Mouse (Mus musculus): ENCODE measurements around the gene Ncoa7. TPM values are rescaled to one million over a fixed set of nuclear protein-coding genes. Genes with fewer than 3 reads are reported as not detected.

Gene Ncoa7
- polyA plus RNA-seq, 1 experiment = 3.9 TPM

DNA sequence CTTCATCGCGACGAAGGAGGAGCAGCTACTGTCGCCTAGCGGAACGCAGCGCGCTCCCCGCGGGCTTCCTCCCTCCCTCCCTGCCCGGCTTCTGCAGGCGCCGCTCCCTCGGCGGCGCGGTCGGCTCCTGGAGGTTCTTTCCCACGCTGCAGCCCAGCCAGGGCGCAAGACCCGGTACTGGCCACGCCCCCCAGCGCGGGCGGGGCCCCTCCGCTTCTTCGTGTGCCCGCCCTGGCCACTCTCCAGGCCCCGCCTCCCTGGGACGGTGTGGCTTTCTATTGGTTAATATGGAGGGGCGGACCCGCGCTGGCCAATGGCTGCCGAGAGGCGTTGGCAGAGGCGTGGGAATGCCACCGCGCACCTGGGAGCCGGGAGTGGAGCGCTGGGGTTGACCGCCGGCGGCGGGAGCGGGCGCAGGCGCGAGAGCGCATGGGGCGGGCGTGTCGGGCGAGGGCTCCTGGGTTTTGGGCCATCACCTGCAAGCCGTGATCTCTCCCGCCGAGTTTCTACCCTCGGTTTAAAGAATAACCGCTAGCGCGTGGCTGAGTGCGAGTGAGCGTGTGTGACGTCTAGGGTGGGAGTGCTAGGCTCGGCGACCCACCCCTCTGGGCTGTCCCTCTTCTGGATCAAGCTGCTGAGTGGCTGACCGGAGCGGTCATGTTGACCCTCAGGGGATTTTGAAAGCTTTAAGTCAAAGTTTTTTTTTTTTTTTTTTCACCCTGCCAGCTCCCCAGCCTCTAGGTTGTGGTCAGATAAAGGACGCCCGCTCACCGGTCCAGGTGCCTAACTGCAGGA is 39.7 kb upstream of the Ncoa7 start, which contains the start of gene Hey2:
Gene Hey2 (minus strand): TSS at position 159 of the 795 bp plus-strand sequence.
- Histone ChIP-seq H3K4me3 (ENCODE audit: insufficient read depth, poor library complexity, severe bottlenecking) (peak within 1 kb of the TSS; percentile 11), H3K27me3 (ENCODE audit: control insufficient read depth, insufficient read depth, insufficient read length) (peaks cover 9% of the 10 kb centered on the region), H3K79me2 (ENCODE audit: control insufficient read depth, insufficient read depth) (no peaks in the 10 kb centered on the region), H3ac (ENCODE audit: control insufficient read depth, insufficient read length, low read depth) (peak within 1 kb of the TSS; percentile 47), H3K36me3 (ENCODE audit: control insufficient read depth, insufficient read depth) (no peaks in the 10 kb centered on the region), H3K79me3 (ENCODE audit: low read depth) (no peaks in the 10 kb centered on the region)
- TF ChIP-seq USF1 (IDR thresholded peaks at IDR 0.05; ENCODE audit: low read depth) = no peak
- TF ChIP-seq MYOG (IDR thresholded peaks at IDR 0.05; ENCODE audit: control insufficient read depth, extremely low read depth, insufficient read length) = no peak
- no peak for TF ChIP-seq MYOD1 (IDR thresholded peaks at IDR 0.05; ENCODE audit: control insufficient read depth, insufficient read length, low read depth)
- TF ChIP-seq CEBPB (IDR thresholded peaks at IDR 0.05; ENCODE audit: low read depth) = no peak
- no peak for TF ChIP-seq MAX (IDR thresholded peaks at IDR 0.05)
- no peak for TF ChIP-seq FOSL1 (IDR thresholded peaks at IDR 0.05; ENCODE audit: insufficient read depth, low read length, poor library complexity, severe bottlenecking)
- TF ChIP-seq CTCF (IDR thresholded peaks at IDR 0.05; ENCODE audit: control insufficient read depth, insufficient read depth, insufficient read length) = no peak

DNA sequence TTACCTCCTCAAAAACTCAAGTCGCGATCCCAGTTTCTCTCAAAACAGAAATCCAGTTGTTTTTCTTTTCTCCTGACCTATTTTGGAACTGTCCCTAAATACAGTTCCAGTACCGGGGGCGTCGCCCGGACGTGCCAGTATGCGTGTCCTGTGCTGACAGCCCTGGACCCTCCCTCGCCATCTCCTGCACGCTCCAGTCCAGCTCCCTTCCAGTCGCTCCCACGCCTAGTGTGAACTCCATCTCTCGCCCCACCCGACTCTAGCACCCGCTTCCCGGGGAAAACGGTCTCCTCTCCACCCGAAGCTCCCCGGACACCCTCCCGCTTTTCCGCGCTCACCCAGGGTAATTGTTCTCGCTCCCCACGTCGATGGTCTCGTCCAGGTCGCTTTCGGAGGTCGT is 39.1 kb upstream of the Ncoa7 start:
- Histone ChIP-seq H3K4me3 (ENCODE audit: insufficient read depth, poor library complexity, severe bottlenecking) (no peak overlapping the region), H3K27me3 (ENCODE audit: control insufficient read depth, insufficient read depth, insufficient read length) (peaks cover 9% of the 10 kb centered on the region), H3K79me2 (ENCODE audit: control insufficient read depth, insufficient read depth) (no peaks in the 10 kb centered on the region), H3K79me3 (ENCODE audit: low read depth) (no peaks in the 10 kb centered on the region), H3K36me3 (ENCODE audit: control insufficient read depth, insufficient read depth) (no peaks in the 10 kb centered on the region), H3ac (ENCODE audit: control insufficient read depth, insufficient read length, low read depth) (peak overlapping the region; percentile 47)
- no peak for TF ChIP-seq MAX (IDR thresholded peaks at IDR 0.05)
- no peak for TF ChIP-seq MYOD1 (IDR thresholded peaks at IDR 0.05; ENCODE audit: control insufficient read depth, insufficient read length, low read depth)
- TF ChIP-seq USF1 (IDR thresholded peaks at IDR 0.05; ENCODE audit: low read depth) = no peak
- TF ChIP-seq CTCF (IDR thresholded peaks at IDR 0.05; ENCODE audit: control insufficient read depth, insufficient read depth, insufficient read length) = no peak
- TF ChIP-seq CEBPB (IDR thresholded peaks at IDR 0.05; ENCODE audit: low read depth) = no peak
- no peak for TF ChIP-seq FOSL1 (IDR thresholded peaks at IDR 0.05; ENCODE audit: insufficient read depth, low read length, poor library complexity, severe bottlenecking)

DNA sequence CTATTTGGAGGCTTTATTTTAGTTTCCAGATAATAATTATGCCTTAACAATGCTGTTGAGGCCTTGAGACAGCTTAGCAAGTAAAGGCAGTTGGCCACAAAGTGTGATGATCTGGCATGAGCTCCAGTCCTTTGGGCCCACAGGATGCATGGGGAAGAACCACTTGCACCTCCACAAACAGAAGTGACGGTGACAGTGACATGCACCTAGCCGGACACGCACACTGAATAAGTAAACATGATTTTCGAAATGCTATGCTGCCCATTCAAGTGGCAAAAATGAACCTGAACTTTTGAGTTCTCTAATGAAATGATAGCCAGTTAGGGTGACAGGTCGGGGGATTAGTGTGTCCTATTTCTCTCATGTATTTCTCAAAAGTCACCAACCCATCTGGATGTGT is 37.7 kb upstream of the Ncoa7 start:
- Histone ChIP-seq H3ac (ENCODE audit: control insufficient read depth, insufficient read length, low read depth) (no peak overlapping the region), H3K79me2 (ENCODE audit: control insufficient read depth, insufficient read depth) (no peaks in the 10 kb centered on the region), H3K36me3 (ENCODE audit: control insufficient read depth, insufficient read depth) (no peaks in the 10 kb centered on the region), H3K79me3 (ENCODE audit: low read depth) (no peaks in the 10 kb centered on the region), H3K27me3 (ENCODE audit: control insufficient read depth, insufficient read depth, insufficient read length) (peaks cover 9% of the 10 kb centered on the region), H3K4me3 (ENCODE audit: insufficient read depth, poor library complexity, severe bottlenecking) (no peak overlapping the region)
- TF ChIP-seq CEBPB (IDR thresholded peaks at IDR 0.05; ENCODE audit: low read depth) (no peak), USF1 (IDR thresholded peaks at IDR 0.05; ENCODE audit: low read depth) (no peak), MYOD1 (IDR thresholded peaks at IDR 0.05; ENCODE audit: control insufficient read depth, insufficient read length, low read depth) (no peak), MAX (IDR thresholded peaks at IDR 0.05) (no peak), CTCF (IDR thresholded peaks at IDR 0.05; ENCODE audit: control insufficient read depth, insufficient read depth, insufficient read length) (no peak)

- Histone ChIP-seq H3K27me3 (ENCODE audit: control insufficient read depth, insufficient read depth, insufficient read length) (peaks cover 3% of the 10 kb centered on the region), H3ac (ENCODE audit: control insufficient read depth, insufficient read length, low read depth) (no peak overlapping the region), H3K4me3 (ENCODE audit: insufficient read depth, poor library complexity, severe bottlenecking) (no peak overlapping the region), H3K79me3 (ENCODE audit: low read depth) (no peaks in the 10 kb centered on the region), H3K79me2 (ENCODE audit: control insufficient read depth, insufficient read depth) (no peaks in the 10 kb centered on the region), H3K36me3 (ENCODE audit: control insufficient read depth, insufficient read depth) (no peaks in the 10 kb centered on the region)
- TF ChIP-seq MAX (IDR thresholded peaks at IDR 0.05) (no peak), CEBPB (IDR thresholded peaks at IDR 0.05; ENCODE audit: low read depth) (no peak), CTCF (IDR thresholded peaks at IDR 0.05; ENCODE audit: control insufficient read depth, insufficient read depth, insufficient read length) (no peak), FOSL1 (IDR thresholded peaks at IDR 0.05; ENCODE audit: insufficient read depth, low read length, poor library complexity, severe bottlenecking) (no peak), MYOG (IDR thresholded peaks at IDR 0.05; ENCODE audit: control insufficient read depth, extremely low read depth, insufficient read length) (no peak), MYOD1 (IDR thresholded peaks at IDR 0.05; ENCODE audit: control insufficient read depth, insufficient read length, low read depth) (no peak), USF1 (IDR thresholded peaks at IDR 0.05; ENCODE audit: low read depth) (no peak)
These were observed 35.1 kb upstream of the Ncoa7 start for GRCm38 (mm10) chr10:30838188-30838587.

GRCm38 (mm10) chr10:30825049-30825448 is 21.9 kb upstream of the Ncoa7 start:
- no peak for TF ChIP-seq FOSL1 (IDR thresholded peaks at IDR 0.05; ENCODE audit: insufficient read depth, low read length, poor library complexity, severe bottlenecking)
- H3K27me3 ChIP-seq (ENCODE audit: control insufficient read depth, insufficient read depth, insufficient read length) = no peaks in the 10 kb centered on the region
- H3K79me3 ChIP-seq (ENCODE audit: low read depth) = no peaks in the 10 kb centered on the region
- H3K36me3 ChIP-seq (ENCODE audit: control insufficient read depth, insufficient read depth) = no peaks in the 10 kb centered on the region
- H3K79me2 ChIP-seq (ENCODE audit: control insufficient read depth, insufficient read depth) = no peaks in the 10 kb centered on the region
- no peak overlapping the region for H3ac ChIP-seq (ENCODE audit: control insufficient read depth, insufficient read length, low read depth)
- no peak overlapping the region for H3K4me3 ChIP-seq (ENCODE audit: insufficient read depth, poor library complexity, severe bottlenecking)

DNA sequence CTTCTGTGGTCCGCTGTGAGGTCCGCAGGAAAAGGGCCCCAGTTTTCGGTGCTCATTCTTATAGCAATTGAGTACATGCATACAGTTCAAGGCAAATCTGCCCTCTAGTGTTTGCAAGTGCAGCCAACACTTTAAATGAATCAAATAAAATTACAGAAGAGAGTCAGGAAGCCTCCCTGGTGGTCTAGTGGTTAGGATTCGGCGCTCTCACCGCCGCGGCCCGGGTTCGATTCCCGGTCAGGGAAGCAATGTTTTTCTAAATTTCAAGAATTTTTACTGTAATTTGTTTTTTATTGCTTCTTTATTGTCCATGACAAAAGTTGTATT is 7.8 kb upstream of the Ncoa7 start:
- peak overlapping the region; percentile 6 for H3K4me3 ChIP-seq (ENCODE audit: insufficient read depth, poor library complexity, severe bottlenecking)
- no peaks in the 10 kb centered on the region for H3K27me3 ChIP-seq (ENCODE audit: control insufficient read depth, insufficient read depth, insufficient read length)
- no peaks in the 10 kb centered on the region for H3K36me3 ChIP-seq (ENCODE audit: control insufficient read depth, insufficient read depth)
- H3ac ChIP-seq (ENCODE audit: control insufficient read depth, insufficient read length, low read depth) = peak overlapping the region; percentile 56
- H3K79me3 ChIP-seq (ENCODE audit: low read depth) = no peaks in the 10 kb centered on the region
- TF ChIP-seq CTCF (IDR thresholded peaks at IDR 0.05; ENCODE audit: control insufficient read depth, insufficient read depth, insufficient read length) (peak; percentile 38), MAX (IDR thresholded peaks at IDR 0.05) (peak; percentile 46), CEBPB (IDR thresholded peaks at IDR 0.05; ENCODE audit: low read depth) (no peak)
- H3K79me2 ChIP-seq (ENCODE audit: control insufficient read depth, insufficient read depth) = no peaks in the 10 kb centered on the region

Measured in C2C12 (cell line).